10 mouse cellular contexts compared by ENCODE assay signal in genomic region chr7:137321961-137322784, GRCm38 (mm10). TPM values are rescaled to one million over a fixed set of nuclear protein-coding genes. Genes with fewer than 3 reads are reported as not detected.
DNase-seq lines count a peak whose midpoint lies in the region; ATAC-seq and TF ChIP-seq lines count a peak whose summit lies in the region.
"Had no signal": no experiment of that assay in that cellular context is flagged by ENCODE, and none has a peak within 500 bp of the region (broad histone marks: within the 10 kb centered on the region; RNA-seq: fewer than 3 reads in every experiment).

No protein-coding gene starts in this region.

- peak overlapping the region; percentile 10; the same call in 1 of the 2 replicates for H3K9ac ChIP-seq in kidney, postnatal 0 days (ENCODE audit: low read depth, low read length)
- H3K9ac ChIP-seq in forebrain, embryonic 11.5 days (ENCODE audit: low read length) = no peak overlapping the region
- peak overlapping the region; percentile 62 for H3K9ac ChIP-seq in limb, embryonic 11.5 days (ENCODE audit: low read length)
- peak overlapping the region; percentile 65 for H3K9ac ChIP-seq in neural tube, embryonic 15.5 days (replicated peaks)

- H3K4me3 ChIP-seq in kidney, postnatal 0 days (replicated peaks; ENCODE audit: low read depth, low read length) = peak overlapping the region; percentile 34
- peak overlapping the region; percentile 32 for H3K4me3 ChIP-seq in forebrain, embryonic 11.5 days (ENCODE audit: low read depth, low read length)
- peak overlapping the region; percentile 44 for H3K4me3 ChIP-seq in limb, embryonic 11.5 days (ENCODE audit: low read depth, low read length)
- H3K4me3 ChIP-seq in neural tube, embryonic 15.5 days (replicated peaks) = peak overlapping the region; percentile 53

- TF ChIP-seq CTCF in kidney, postnatal 0 days (IDR thresholded peaks at IDR 0.05; ENCODE audit: low read depth) = no peak

- no peak for DNase-seq in kidney, postnatal 0 days (ENCODE audit: low spot score)
- DNase-seq in kidney, adult 8-10 months = no peak
- DNase-seq in forebrain, embryonic 11.5 days (ENCODE audit: low spot score) = peak; percentile 67
- peak; percentile 60 for DNase-seq in limb, embryonic 11.5 days (ENCODE audit: low spot score)
- DNase-seq in right cerebral cortex, postnatal 10 days (ENCODE audit: low spot score in 2 of 2) = no peak
- DNase-seq in layer of hippocampus, adult 18-20 months (ENCODE audit: low spot score in 2 of 2) = no peak
- DNase-seq: right cerebral cortex, adult 18-20 months had no signal

- peaks cover 73% of the 10 kb centered on the region for H3K27me3 ChIP-seq in kidney, postnatal 0 days (ENCODE audit: insufficient read depth, low read length)
- peaks cover 80% of the 10 kb centered on the region for H3K27me3 ChIP-seq in forebrain, embryonic 11.5 days (ENCODE audit: control insufficient read depth, insufficient read depth, low read length)
- H3K27me3 ChIP-seq in limb, embryonic 11.5 days (ENCODE audit: control insufficient read depth, insufficient read depth, low read length) = peaks cover 55% of the 10 kb centered on the region
- H3K27me3 ChIP-seq in neural tube, embryonic 15.5 days (replicated peaks) = peaks cover 45% of the 10 kb centered on the region

- H3K4me1 ChIP-seq in kidney, postnatal 0 days (replicated peaks; ENCODE audit: insufficient read depth, low read length) = peaks cover 8% of the 10 kb centered on the region
- H3K4me1 ChIP-seq in forebrain, embryonic 11.5 days (replicated peaks; ENCODE audit: control insufficient read depth, insufficient read depth, low read length) = peaks cover 24% of the 10 kb centered on the region
- peaks cover 25% of the 10 kb centered on the region for H3K4me1 ChIP-seq in limb, embryonic 11.5 days (ENCODE audit: control insufficient read depth, insufficient read depth, low read length)
- H3K4me1 ChIP-seq in neural tube, embryonic 15.5 days = peaks cover 50% of the 10 kb centered on the region

- H3K4me2 ChIP-seq in kidney, postnatal 0 days (ENCODE audit: low read length) = peak overlapping the region; percentile 59
- H3K4me2 ChIP-seq in forebrain, embryonic 11.5 days (ENCODE audit: low read depth, low read length, severe bottlenecking) = peak overlapping the region; percentile 58
- peak overlapping the region; percentile 64 for H3K4me2 ChIP-seq in limb, embryonic 11.5 days (ENCODE audit: low read depth, severe bottlenecking)
- peak overlapping the region; percentile 75 for H3K4me2 ChIP-seq in neural tube, embryonic 15.5 days

- H3K9me3 ChIP-seq in kidney, postnatal 0 days (replicated peaks; ENCODE audit: low read length) = no peaks in the 10 kb centered on the region
- no peaks in the 10 kb centered on the region for H3K9me3 ChIP-seq in forebrain, embryonic 11.5 days (ENCODE audit: control insufficient read depth, low read length)
- H3K9me3 ChIP-seq in limb, embryonic 11.5 days (ENCODE audit: control insufficient read depth, low read length) = no peaks in the 10 kb centered on the region; the same call in 1 of the 2 replicates
- no peaks in the 10 kb centered on the region for H3K9me3 ChIP-seq in neural tube, embryonic 15.5 days (replicated peaks)

- no peaks in the 10 kb centered on the region for H3K36me3 ChIP-seq in kidney, postnatal 0 days (ENCODE audit: insufficient read depth, low read length)
- no peaks in the 10 kb centered on the region for H3K36me3 ChIP-seq in forebrain, embryonic 11.5 days (ENCODE audit: control insufficient read depth, insufficient read depth, low read length)
- H3K36me3 ChIP-seq in limb, embryonic 11.5 days (ENCODE audit: control insufficient read depth, insufficient read depth, low read length) = no peaks in the 10 kb centered on the region
- H3K36me3 ChIP-seq in neural tube, embryonic 15.5 days = no peaks in the 10 kb centered on the region

- ATAC-seq in kidney, postnatal 0 days (replicated peaks; ENCODE audit: low FRiP score, low read depth) = no peak
- no peak for ATAC-seq in forebrain, embryonic 11.5 days (replicated peaks; ENCODE audit: low FRiP score)
- ATAC-seq in limb, embryonic 11.5 days (ENCODE audit: insufficient number of reproducible peaks, low FRiP score, low TSS enrichment, low read depth) = no peak
- peak; percentile 23; the same call in 1 of the 2 replicates for ATAC-seq in neural tube, embryonic 15.5 days (ENCODE audit: low FRiP score)
- no peak for ATAC-seq in megakaryocyte, adult 5-6 weeks (ENCODE audit: poor library complexity, severe bottlenecking)

- 2% methylated on average over 72 of the region's 72 CpGs for WGBS in kidney, postnatal 0 days
- WGBS in forebrain, embryonic 11.5 days = under 1% methylated on average over 54 of the region's 72 CpGs
- WGBS in limb, embryonic 11.5 days = under 1% methylated on average over 61 of the region's 72 CpGs
- WGBS in neural tube, embryonic 15.5 days = under 1% methylated on average over 72 of the region's 72 CpGs

- no peak overlapping the region for H3K27ac ChIP-seq in kidney, postnatal 0 days
- no peak overlapping the region for H3K27ac ChIP-seq in forebrain, embryonic 11.5 days (ENCODE audit: low read depth, low read length)
- no peak overlapping the region for H3K27ac ChIP-seq in limb, embryonic 11.5 days (replicated peaks; ENCODE audit: low read depth, low read length)
- peak overlapping the region; percentile 85 for H3K27ac ChIP-seq in neural tube, embryonic 15.5 days (replicated peaks)

RNA-seq across cellular contexts. Expression of gene Ebf3, which starts 7.9 kb away (rescaled TPM):
- polyA plus RNA-seq in kidney, postnatal 0 days (2015; fragmentation: Nextera tagmentation; extraction: Ambion mirVana) = 0.22 and 0.30 TPM in 2 replicates
- polyA plus RNA-seq in forebrain, embryonic 11.5 days (2014; fragmentation: Nextera tagmentation; extraction: Ambion mirVana) = 2.9 and 3.6 TPM in 2 replicates
- 9.8 and 10.3 TPM in 2 replicates for polyA plus RNA-seq in limb, embryonic 11.5 days (2014; fragmentation: Nextera tagmentation; extraction: Ambion mirVana)
- polyA plus RNA-seq in neural tube, embryonic 15.5 days (2015; fragmentation: Nextera tagmentation; extraction: Ambion mirVana) = 16.6 and 22.4 TPM in 2 replicates
- total RNA-seq in layer of hippocampus, adult 18-20 months (2021) = under 1 TPM; 0.47 to 0.68 TPM
- 0.47 and 0.68 TPM in 2 replicates for total RNA-seq in megakaryocyte, adult 5-6 weeks (2015)
- total RNA-seq in megakaryocyte, adult 5-6 weeks (2017) = 0.45 and 0.62 TPM in 2 replicates
- total RNA-seq: MEL had no signal

Comparison
In these comparisons a context has a peak if more than half of its experiments do, and no peak if none do; other contexts are left out.
1. DNase-seq: peak in forebrain, embryonic 11.5 days (single experiment) and limb, embryonic 11.5 days (single experiment); none in kidney, postnatal 0 days (single experiment), kidney, adult 8-10 months (0 of 2), right cerebral cortex, postnatal 10 days (0 of 2) and layer of hippocampus, adult 18-20 months (0 of 2).
2. Peak in every context shown above with its lines, with median percentiles within 50 percentile points of each other: H3K4me2 ChIP-seq and H3K4me3 ChIP-seq.